Mouse (Mus musculus) heart, adult 2 months (tissue): ENCODE results near the gene BC048403.

Experiments used
- CTCF ChIP-seq: fragments of 200-600 bp; IDR thresholded peaks from 2 replicates; pipeline ENCODE4 v1.8.1; 2022; ENCODE audit warnings: antibody characterized with exemption, mild to moderate bottlenecking, moderate library complexity
- POLR2A ChIP-seq: fragments of 200-500 bp; IDR thresholded peaks from 2 replicates; pipeline ENCODE4 v1.6.1; 2011; ENCODE audit warnings: mild to moderate bottlenecking, low read depth, low read length, control low read depth; ENCODE audit not compliant: insufficient read depth

DNA sequence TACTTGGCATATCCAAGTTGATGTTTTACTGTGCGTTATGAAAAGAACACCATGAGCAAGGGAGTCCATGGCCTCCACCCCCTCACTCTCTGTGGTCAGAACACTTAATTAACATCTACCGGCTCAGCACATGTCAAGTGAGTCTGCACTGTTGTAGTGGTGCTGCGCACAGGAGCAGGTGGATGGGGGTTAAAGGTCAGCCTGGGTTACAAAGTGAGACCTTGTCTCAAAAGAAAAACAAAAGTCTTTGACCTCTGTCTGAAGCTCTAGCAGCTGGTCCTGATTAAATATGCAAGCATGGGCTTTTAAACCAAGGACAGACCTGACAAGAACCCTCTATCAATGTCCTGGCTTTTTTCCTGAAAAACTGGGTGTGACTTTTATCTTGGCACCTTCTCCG, 2.6 kb downstream of the BC048403 start:
- no peak for TF ChIP-seq CTCF
- no peak for TF ChIP-seq POLR2A
